Mouse (Mus musculus) lung, embryonic 14.5 days (tissue): Measurements from ENCODE around the gene Il10. TPM values are rescaled to one million over a fixed set of nuclear protein-coding genes. Genes with fewer than 3 reads are reported as not detected.
A peak's percentile ranks its signal among the peaks of the same experiment; 100 is the strongest.

Experiments used
- ATAC-seq: fragments of 200-750 bp; cut with Nextera tagmentation; 2 replicates; pipeline ENCODE4 v1.8.0; 2017; ENCODE audit warnings: mild to moderate bottlenecking, moderate TSS enrichment, moderate library complexity; ENCODE audit not compliant: insufficient read depth
- DNase-seq: peaks from one replicate; pipeline ENCODE4 v3.0.0-alpha.2; 2015
- H3K27ac ChIP-seq: fragments of 300-500 bp; sonication (generic); 2 replicates; pipeline ENCODE4 v1.5.1; 2014; ENCODE audit warnings: low read depth, mild to moderate bottlenecking, moderate library complexity
- H3K27me3 ChIP-seq: fragments of 300-500 bp; sonication (generic); 2 replicates; pipeline ENCODE4 v1.6.1; 2014; ENCODE audit warnings: low read length, control low read depth; ENCODE audit not compliant: insufficient read depth
- H3K36me3 ChIP-seq: fragments of 300-500 bp; sonication (generic); 2 replicates; pipeline ENCODE4 v1.6.1; 2014; ENCODE audit warnings: control low read depth; ENCODE audit not compliant: insufficient read depth
- H3K4me1 ChIP-seq: fragments of 300-500 bp; sonication (generic); 2 replicates; pipeline ENCODE4 v1.6.1; 2014; ENCODE audit warnings: antibody characterized with exemption, control low read depth; ENCODE audit not compliant: insufficient read depth
- H3K4me2 ChIP-seq: fragments of 300-500 bp; sonication (generic); 2 replicates; pipeline ENCODE4 v1.6.1; 2014; ENCODE audit warnings: mild to moderate bottlenecking
- H3K4me3 ChIP-seq: fragments of 300-500 bp; sonication (generic); 2 replicates; pipeline ENCODE4 v1.5.1; 2014; ENCODE audit warnings: low read depth, low read length
- H3K9ac ChIP-seq: fragments of 300-500 bp; sonication (generic); 2 replicates; pipeline ENCODE4 v1.6.1; 2014
- H3K9me3 ChIP-seq: fragments of 300-500 bp; sonication (generic); 2 replicates; pipeline ENCODE4 v1.6.1; 2016; ENCODE audit warnings: low read depth, low read length, control low read depth
- CTCF ChIP-seq: IDR thresholded peaks from 2 replicates; pipeline ENCODE4 v1.5.1; 2016; ENCODE audit warnings: antibody characterized with exemption, low read depth
- WGBS: fragments of 180-500 bp; shearing (Covaris S2); extraction: QIAGEN DNeasy Blood & Tissue Kit; methylation state at CpG from one replicate; pipeline ENCODE4 v1.1.7; 2014; 5-methylcytosine and 5-hydroxymethylcytosine counted together
- polyA plus RNA-seq: library from polyadenylated mRNA; unstranded; fragments of >200 nt; fragmentation: Nextera tagmentation; extraction: Ambion mirVana; gene quantifications from 2 replicates; pipeline ENCODE4 v1.2.1, GENCODE M21; 2014

Gene Il10
- polyA plus RNA-seq, result not detected in 2 replicates

DNA sequence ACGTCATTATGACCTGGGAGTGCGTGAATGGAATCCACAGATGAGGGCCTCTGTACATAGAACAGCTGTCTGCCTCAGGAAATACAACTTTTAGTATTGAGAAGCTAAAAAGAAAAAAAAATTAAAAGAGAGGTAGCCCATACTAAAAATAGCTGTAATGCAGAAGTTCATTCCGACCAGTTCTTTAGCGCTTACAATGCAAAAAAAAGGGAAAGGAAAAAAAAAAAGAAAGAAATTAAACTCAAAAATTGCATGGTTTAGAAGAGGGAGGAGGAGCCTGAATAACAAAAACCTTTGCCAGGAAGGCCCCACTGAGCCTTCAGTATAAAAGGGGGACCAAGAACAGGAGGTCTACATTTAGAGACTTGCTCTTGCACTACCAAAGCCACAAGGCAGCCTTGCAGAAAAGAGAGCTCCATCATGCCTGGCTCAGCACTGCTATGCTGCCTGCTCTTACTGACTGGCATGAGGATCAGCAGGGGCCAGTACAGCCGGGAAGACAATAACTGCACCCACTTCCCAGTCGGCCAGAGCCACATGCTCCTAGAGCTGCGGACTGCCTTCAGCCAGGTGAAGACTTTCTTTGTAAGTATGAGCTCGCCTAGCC is at the start of gene Il10:
Il10 (plus strand) TSS at position 354 of the 607 bp plus-strand sequence.
- DNase-seq (no peak), ATAC-seq (no peak)
- Histone ChIP-seq H3K27me3 (no peaks in the 10 kb centered on the region), H3K4me2 (no peak within 1 kb of the TSS), H3K27ac (no peak within 1 kb of the TSS), H3K9me3 (no peaks in the 10 kb centered on the region), H3K9ac (no peak within 1 kb of the TSS), H3K4me3 (no peak within 1 kb of the TSS), H3K36me3 (no peaks in the 10 kb centered on the region), H3K4me1 (no peaks in the 10 kb centered on the region)
- 64% methylated on average over 8 of the region's 8 CpGs for WGBS
- no peak for TF ChIP-seq CTCF

- 70% methylated on average over 1 of the region's 1 CpGs for WGBS
- DNase-seq (peak; percentile 79), ATAC-seq (0 out of 2 replicates have a peak, but pooled peaks have one; percentile 21)
- Histone ChIP-seq H3K27me3 (no peaks in the 10 kb centered on the region), H3K9me3 (no peaks in the 10 kb centered on the region), H3K4me1 (no peaks in the 10 kb centered on the region), H3K4me3 (no peak overlapping the region), H3K36me3 (no peaks in the 10 kb centered on the region), H3K27ac (no peak overlapping the region), H3K9ac (no peak overlapping the region), H3K4me2 (no peak overlapping the region)
- peak; percentile 77 for TF ChIP-seq CTCF
These were observed 40.2 kb upstream of the Il10 start for GRCm38 (mm10) chr1:130979455-130979854.

DNA sequence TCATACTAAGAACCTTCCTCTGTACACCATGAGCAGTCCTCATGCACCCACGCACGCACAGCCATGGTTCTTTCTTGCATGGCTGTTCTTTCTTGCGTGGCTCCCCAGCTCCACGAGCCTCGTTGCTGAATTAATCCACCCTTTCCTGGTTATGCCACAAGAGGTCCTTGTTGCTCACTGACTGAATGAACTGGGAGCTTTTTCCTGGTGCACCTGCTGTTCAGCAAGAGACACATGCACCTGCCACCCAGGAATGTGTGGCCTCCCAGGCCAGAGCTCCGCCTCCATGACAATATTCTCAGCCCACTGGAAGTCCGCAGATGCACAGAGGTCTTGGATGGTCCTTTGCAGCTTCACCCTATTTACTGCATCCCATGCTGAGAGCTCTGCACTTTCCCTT is 35.2 kb upstream of the Il10 start:
- 51% methylated on average over 7 of the region's 7 CpGs for WGBS
- no peak overlapping the region for H3K4me3 ChIP-seq
- no peaks in the 10 kb centered on the region for H3K36me3 ChIP-seq
- peak; percentile 23 for DNase-seq
- TF ChIP-seq CTCF, result peak; percentile 40
- no peak overlapping the region for H3K4me2 ChIP-seq
- no peak overlapping the region for H3K27ac ChIP-seq
- no peak overlapping the region for H3K9ac ChIP-seq
- H3K27me3 ChIP-seq, result no peaks in the 10 kb centered on the region
- no peaks in the 10 kb centered on the region for H3K4me1 ChIP-seq
- no peaks in the 10 kb centered on the region for H3K9me3 ChIP-seq
- no peak for ATAC-seq

- ATAC-seq (no peak), DNase-seq (no peak)
- Histone ChIP-seq H3K27me3 (no peaks in the 10 kb centered on the region), H3K4me3 (no peak overlapping the region), H3K27ac (no peak overlapping the region), H3K9me3 (no peaks in the 10 kb centered on the region), H3K9ac (no peak overlapping the region), H3K4me1 (no peaks in the 10 kb centered on the region), H3K4me2 (no peak overlapping the region), H3K36me3 (no peaks in the 10 kb centered on the region)
- TF ChIP-seq CTCF, result no peak
- 83% methylated on average over 5 of the region's 5 CpGs for WGBS
These were observed 32.6 kb upstream of the Il10 start for GRCm38 (mm10) chr1:130987001-130987400.

GRCm38 (mm10) chr1:130987418-130987817 is 32.2 kb upstream of the Il10 start:
- Histone ChIP-seq H3K27ac (no peak overlapping the region), H3K9me3 (no peaks in the 10 kb centered on the region), H3K27me3 (no peaks in the 10 kb centered on the region), H3K4me1 (no peaks in the 10 kb centered on the region), H3K4me2 (no peak overlapping the region), H3K4me3 (no peak overlapping the region), H3K9ac (no peak overlapping the region), H3K36me3 (no peaks in the 10 kb centered on the region)
- ATAC-seq (no peak), DNase-seq (no peak)
- TF ChIP-seq CTCF, result 0 out of 2 replicates have a peak, but pooled peaks have one; percentile 1

- Histone ChIP-seq H3K9ac (no peak overlapping the region), H3K4me3 (no peak overlapping the region), H3K4me2 (no peak overlapping the region), H3K9me3 (no peaks in the 10 kb centered on the region), H3K27ac (no peak overlapping the region), H3K27me3 (no peaks in the 10 kb centered on the region), H3K36me3 (no peaks in the 10 kb centered on the region), H3K4me1 (no peaks in the 10 kb centered on the region)
- DNase-seq (no peak), ATAC-seq (no peak)
- 82% methylated on average over 3 of the region's 3 CpGs for WGBS
- TF ChIP-seq CTCF, result no peak
These were observed 30.3 kb upstream of the Il10 start for GRCm38 (mm10) chr1:130989331-130989730.

DNA sequence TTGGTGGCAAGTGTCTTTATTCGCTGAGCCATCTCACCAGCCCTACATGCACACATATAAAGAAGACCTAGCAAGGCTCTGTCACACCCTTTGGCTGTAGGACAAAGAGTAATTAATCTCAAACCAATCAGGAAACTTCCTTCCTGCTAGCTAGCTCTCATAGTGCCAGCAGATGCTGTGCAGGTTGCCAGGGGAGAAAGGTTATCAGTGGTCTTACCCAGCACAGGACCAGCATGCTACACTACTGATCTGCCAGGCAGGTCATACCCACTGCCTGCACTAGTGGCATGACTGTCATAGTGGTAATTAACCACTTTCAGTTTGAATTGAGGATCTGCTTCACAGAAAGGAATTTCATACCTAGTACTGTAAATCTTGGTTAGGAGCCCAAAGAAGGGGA is 29.2 kb upstream of the Il10 start:
- no peaks in the 10 kb centered on the region for H3K4me1 ChIP-seq
- H3K9me3 ChIP-seq, result no peaks in the 10 kb centered on the region
- 92% methylated on average over 1 of the region's 1 CpGs for WGBS
- H3K27ac ChIP-seq, result no peak overlapping the region
- DNase-seq, result no peak
- H3K27me3 ChIP-seq, result no peaks in the 10 kb centered on the region
- no peak overlapping the region for H3K4me3 ChIP-seq
- no peak overlapping the region for H3K4me2 ChIP-seq
- no peak for TF ChIP-seq CTCF
- no peak overlapping the region for H3K9ac ChIP-seq
- no peak for ATAC-seq
- no peaks in the 10 kb centered on the region for H3K36me3 ChIP-seq
